Mouse (Mus musculus): Measurements from ENCODE around the gene Tor1aip1.

Gene Tor1aip1

GRCm38 (mm10) chr1:156033921-156034320 lies 2.4 kb downstream of the Tor1aip1 start:
- DNase-seq (ENCODE audit: low read depth, low spot score) = no peak

- DNase-seq (ENCODE audit: low read depth, low spot score) = peak; percentile 10
These were observed 7.8 kb downstream of the Tor1aip1 start for GRCm38 (mm10) chr1:156028340-156028975.

GRCm38 (mm10) chr1:156027849-156028248 lies 8.4 kb downstream of the Tor1aip1 start:
- DNase-seq (ENCODE audit: low read depth, low spot score) = no peak

- DNase-seq (ENCODE audit: low read depth, low spot score) = no peak
These were observed 11.3 kb downstream of the Tor1aip1 start for GRCm38 (mm10) chr1:156024831-156025503.

- DNase-seq (ENCODE audit: low read depth, low spot score) = no peak
These were observed 15.9 kb downstream of the Tor1aip1 start for GRCm38 (mm10) chr1:156020402-156020801.

GRCm38 (mm10) chr1:156019800-156020199 lies 16.5 kb downstream of the Tor1aip1 start:
- DNase-seq (ENCODE audit: low read depth, low spot score) = no peak

- DNase-seq (ENCODE audit: low read depth, low spot score) = no peak
These were observed 27.3 kb downstream of the Tor1aip1 start for GRCm38 (mm10) chr1:156009003-156009402.

- no peak for DNase-seq (ENCODE audit: low read depth, low spot score)
These were observed 30.4 kb downstream of the Tor1aip1 start for GRCm38 (mm10) chr1:156005906-156006305.

GRCm38 (mm10) chr1:156003201-156003935 lies 32.9 kb downstream of the Tor1aip1 start:
- DNase-seq (ENCODE audit: low read depth, low spot score) = peak; percentile 28

- no peak for DNase-seq (ENCODE audit: low read depth, low spot score)
These were observed 33.9 kb downstream of the Tor1aip1 start for GRCm38 (mm10) chr1:156002366-156002765.

- no peak for DNase-seq (ENCODE audit: low read depth, low spot score)
These were observed 40.7 kb downstream of the Tor1aip1 start for GRCm38 (mm10) chr1:155995612-155996011.

- no peak for DNase-seq (ENCODE audit: low read depth, low spot score)
These were observed 41.8 kb downstream of the Tor1aip1 start for GRCm38 (mm10) chr1:155994524-155994923.

GRCm38 (mm10) chr1:155990391-155990790 lies 45.9 kb downstream of the Tor1aip1 start:
- DNase-seq (ENCODE audit: low read depth, low spot score) = no peak

GRCm38 (mm10) chr1:155989387-155989786 lies 46.9 kb downstream of the Tor1aip1 start:
- no peak for DNase-seq (ENCODE audit: low read depth, low spot score)

GRCm38 (mm10) chr1:155987625-155988024 lies 48.7 kb downstream of the Tor1aip1 start:
- DNase-seq (ENCODE audit: low read depth, low spot score) = no peak

- DNase-seq (ENCODE audit: low read depth, low spot score) = no peak
These were observed 61.3 kb downstream of the Tor1aip1 start for GRCm38 (mm10) chr1:155974931-155975330.

GRCm38 (mm10) chr1:155973719-155974379 lies 62.4 kb downstream of the Tor1aip1 start:
- DNase-seq (ENCODE audit: low read depth, low spot score) = no peak

- peak; percentile 99 for DNase-seq (ENCODE audit: low read depth, low spot score)
These were observed 63.1 kb downstream of the Tor1aip1 start, which contains the start of gene Cep350 for GRCm38 (mm10) chr1:155973068-155973718. Gene Cep350 (minus strand): TSS chr1:155973255.

GRCm38 (mm10) chr1:155972146-155973067 lies 63.9 kb downstream of the Tor1aip1 start:
- peak; percentile 32 for DNase-seq (ENCODE audit: low read depth, low spot score)

Data from 3T3-L1 (cell line).